ENCODE assay signal across 27 mouse cellular contexts in genomic region chr13:29437067-29437466, GRCm38 (mm10).
DNase-seq lines count a peak whose midpoint lies in the region; ATAC-seq lines count a peak whose summit lies in the region.
"Had no signal": no experiment of that assay in that cellular context is flagged by ENCODE, and none has a peak within 500 bp of the region (broad histone marks: within the 10 kb centered on the region; RNA-seq: fewer than 3 reads in every experiment).

No protein-coding gene starts in this region.

- ATAC-seq in forebrain, embryonic 12.5 days (ENCODE audit: low FRiP score): no peak
- ATAC-seq in embryonic facial prominence, embryonic 15.5 days (ENCODE audit: insufficient number of reproducible peaks, low FRiP score, low TSS enrichment, low read depth): peak; percentile 57; the same call in 1 of the 2 replicates
- no peak for ATAC-seq in limb, embryonic 12.5 days (ENCODE audit: insufficient number of reproducible peaks, insufficient read depth, low FRiP score, low TSS enrichment, low read depth)
- ATAC-seq in hindbrain, embryonic 14.5 days (ENCODE audit: low FRiP score): no peak
- ATAC-seq: forebrain, embryonic 14.5 days; forebrain, postnatal 0 days; hindbrain, embryonic 16.5 days; inflammation-experienced regulatory T-cells, adult 6 months; intestine, embryonic 16.5 days; Patski had no signal

- no peak for DNase-seq in forebrain, embryonic 10.5 days (ENCODE audit: extremely low spot score, low spot score)
- no peak for DNase-seq in hindbrain, embryonic 14.5 days (ENCODE audit: low spot score)
- no peak for DNase-seq in frontal cortex, adult 2 months (ENCODE audit: extremely low spot score in 1 of 2, low spot score in 1 of 2)
- no peak for DNase-seq in thymus, adult 18-20 months
- DNase-seq in kidney, adult 18-20 months: no peak
- DNase-seq: adrenal gland, adult 2 months; adrenal gland, postnatal 14 days; cerebellum, adult 11 months; cerebellum, adult 2 months; cerebellum, adult 9-11 months; cerebellum, postnatal 25 days; forebrain, postnatal 0 days; gastrocnemius, postnatal 10 days; gastrocnemius, postnatal 36 days; heart, adult 2 months had no signal

- 0 out of 2 replicates have a peak, but pooled peaks cover 7% of the 10 kb centered on the region for H3K4me1 ChIP-seq in forebrain, embryonic 10.5 days
- no peaks in the 10 kb centered on the region; the same call in 1 of the 2 replicates for H3K4me1 ChIP-seq in forebrain, embryonic 12.5 days
- H3K4me1 ChIP-seq in embryonic facial prominence, embryonic 15.5 days: 0 out of 2 replicates have a peak, but pooled peaks cover 9% of the 10 kb centered on the region
- H3K4me1 ChIP-seq in limb, embryonic 12.5 days (replicated peaks): peaks cover 25% of the 10 kb centered on the region
- H3K4me1 ChIP-seq in hindbrain, embryonic 14.5 days (replicated peaks; ENCODE audit: control insufficient read depth, insufficient read depth, low read length): no peaks in the 10 kb centered on the region

- H3K27ac ChIP-seq in forebrain, embryonic 10.5 days: peak overlapping the region; percentile 51; the same call in 1 of the 2 replicates
- H3K27ac ChIP-seq in forebrain, embryonic 12.5 days: no peak overlapping the region
- H3K27ac ChIP-seq in embryonic facial prominence, embryonic 15.5 days (replicated peaks): peak overlapping the region; percentile 22; the same call in 1 of the 2 replicates
- peak overlapping the region; percentile 64 for H3K27ac ChIP-seq in limb, embryonic 12.5 days
- no peak overlapping the region for H3K27ac ChIP-seq in hindbrain, embryonic 14.5 days
- H3K27ac ChIP-seq: heart, adult 2 months; heart, embryonic 10.5 days; heart, embryonic 13.5 days; hindbrain, embryonic 12.5 days had no signal

- H3K9ac ChIP-seq in forebrain, embryonic 12.5 days: no peak overlapping the region
- no peak overlapping the region for H3K9ac ChIP-seq in embryonic facial prominence, embryonic 15.5 days
- H3K9ac ChIP-seq in limb, embryonic 12.5 days (replicated peaks): no peak overlapping the region
- H3K9ac ChIP-seq in hindbrain, embryonic 14.5 days: no peak overlapping the region
- H3K9ac ChIP-seq: forebrain, postnatal 0 days; heart, embryonic 13.5 days; hindbrain, embryonic 12.5 days had no signal

- 82% methylated on average over 2 of the region's 2 CpGs for WGBS in forebrain, embryonic 10.5 days
- WGBS in forebrain, embryonic 12.5 days: 79% methylated on average over 2 of the region's 2 CpGs
- 58% methylated on average over 2 of the region's 2 CpGs for WGBS in embryonic facial prominence, embryonic 15.5 days
- 42% methylated on average over 2 of the region's 2 CpGs for WGBS in limb, embryonic 12.5 days
- WGBS in hindbrain, embryonic 14.5 days: 88% methylated on average over 2 of the region's 2 CpGs

- H3K4me2 ChIP-seq in forebrain, embryonic 12.5 days: no peak overlapping the region
- no peak overlapping the region for H3K4me2 ChIP-seq in embryonic facial prominence, embryonic 15.5 days (replicated peaks)
- H3K4me2 ChIP-seq in limb, embryonic 12.5 days: no peak overlapping the region
- H3K4me2 ChIP-seq in hindbrain, embryonic 14.5 days (replicated peaks): no peak overlapping the region
- H3K4me2 ChIP-seq: heart, embryonic 13.5 days; hindbrain, embryonic 12.5 days had no signal

- H3K36me3 ChIP-seq in forebrain, embryonic 10.5 days (replicated peaks): no peaks in the 10 kb centered on the region
- no peaks in the 10 kb centered on the region for H3K36me3 ChIP-seq in forebrain, embryonic 12.5 days (replicated peaks)
- no peaks in the 10 kb centered on the region for H3K36me3 ChIP-seq in embryonic facial prominence, embryonic 15.5 days
- no peaks in the 10 kb centered on the region for H3K36me3 ChIP-seq in limb, embryonic 12.5 days
- H3K36me3 ChIP-seq in hindbrain, embryonic 14.5 days (replicated peaks; ENCODE audit: control insufficient read depth, insufficient read depth): no peaks in the 10 kb centered on the region
- H3K36me3 ChIP-seq: hindbrain, embryonic 12.5 days had no signal

- no peaks in the 10 kb centered on the region for H3K27me3 ChIP-seq in forebrain, embryonic 10.5 days (ENCODE audit: poor library complexity, severe bottlenecking)
- no peaks in the 10 kb centered on the region for H3K27me3 ChIP-seq in forebrain, embryonic 12.5 days
- no peaks in the 10 kb centered on the region for H3K27me3 ChIP-seq in embryonic facial prominence, embryonic 15.5 days
- H3K27me3 ChIP-seq in limb, embryonic 12.5 days: no peaks in the 10 kb centered on the region
- no peaks in the 10 kb centered on the region for H3K27me3 ChIP-seq in hindbrain, embryonic 14.5 days (ENCODE audit: control insufficient read depth, insufficient read depth, low read length)
- H3K27me3 ChIP-seq: heart, embryonic 13.5 days; hindbrain, embryonic 12.5 days; Patski had no signal

- H3K4me3 ChIP-seq in forebrain, embryonic 10.5 days: no peak overlapping the region
- no peak overlapping the region for H3K4me3 ChIP-seq in forebrain, embryonic 12.5 days (replicated peaks)
- no peak overlapping the region for H3K4me3 ChIP-seq in embryonic facial prominence, embryonic 15.5 days (replicated peaks)
- no peak overlapping the region for H3K4me3 ChIP-seq in limb, embryonic 12.5 days (replicated peaks)
- no peak overlapping the region for H3K4me3 ChIP-seq in hindbrain, embryonic 14.5 days (replicated peaks; ENCODE audit: low read length)
- H3K4me3 ChIP-seq: erythroblast, embryonic 14.5 days; heart, adult 2 months; heart, embryonic 10.5 days; heart, embryonic 13.5 days; hindbrain, embryonic 12.5 days had no signal

- no peaks in the 10 kb centered on the region for H3K9me3 ChIP-seq in forebrain, embryonic 10.5 days
- H3K9me3 ChIP-seq in forebrain, embryonic 12.5 days: no peaks in the 10 kb centered on the region
- H3K9me3 ChIP-seq in embryonic facial prominence, embryonic 15.5 days (replicated peaks): no peaks in the 10 kb centered on the region
- no peaks in the 10 kb centered on the region for H3K9me3 ChIP-seq in limb, embryonic 12.5 days
- H3K9me3 ChIP-seq in hindbrain, embryonic 14.5 days (ENCODE audit: control insufficient read depth, low read length): no peaks in the 10 kb centered on the region
- H3K9me3 ChIP-seq: heart, embryonic 10.5 days; heart, embryonic 13.5 days; hindbrain, embryonic 12.5 days had no signal

Comparison
In these comparisons a context has a peak if more than half of its experiments do, and no peak if none do; other contexts are left out.
1. H3K27ac ChIP-seq: peak in forebrain, embryonic 10.5 days (single experiment), embryonic facial prominence, embryonic 15.5 days (single experiment) and limb, embryonic 12.5 days (single experiment); none in forebrain, embryonic 12.5 days (single experiment) and hindbrain, embryonic 14.5 days (single experiment).